Mouse (Mus musculus) megakaryocyte-erythroid progenitor cell, adult 5-6 weeks (primary cell): ENCODE measurements around the gene Slco2a1. TPM values are rescaled to one million over a fixed set of nuclear protein-coding genes. Genes with fewer than 3 reads are reported as not detected.
A peak's percentile ranks its signal among the peaks of the same experiment; 100 is the strongest.

Experiments used
- ATAC-seq: replicated peaks from 2 replicates; pipeline ENCODE4 v1.8.0; 2016; ENCODE audit warnings: mild to moderate bottlenecking, inconsistent platforms; ENCODE audit not compliant: severe bottlenecking, poor library complexity, low FRiP score, low TSS enrichment
- total RNA-seq, 2 experiments: library from RNA; stranded (forward) in 1 of 2; stranded (reverse) in 1 of 2; fragments of 200-1000, 215-1000 nt in 1 of 2; fragments of >200 nt in 1 of 2; fragmentation: Nextera tagmentation in 1 of 2; gene quantifications; 2 replicates each; pipeline ENCODE4 v1.2.3; 2014 to 2017

Slco2a1 gene
- total RNA-seq, 2 experiments from 2014 or later = not detected

DNA sequence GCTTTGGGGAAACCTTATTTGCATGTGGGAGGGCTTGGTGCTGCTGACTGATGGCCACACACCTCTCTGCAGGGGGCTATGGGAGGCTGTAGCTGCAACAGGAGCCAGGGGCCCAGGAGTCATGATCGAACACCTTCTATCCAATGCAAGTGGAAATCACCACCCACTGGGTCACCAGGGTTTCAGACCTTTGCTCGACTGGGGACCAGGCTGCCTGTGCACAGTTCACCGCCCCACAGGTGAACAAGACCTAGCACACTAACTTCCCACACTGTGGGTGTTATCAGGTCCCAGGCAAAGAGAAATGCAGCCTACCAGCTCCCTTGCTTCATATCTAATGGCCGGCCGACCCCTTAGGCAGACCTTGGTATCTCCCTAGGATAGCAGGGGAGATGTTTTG, 8.1 kb upstream of the Slco2a1 start:
- ATAC-seq = no peak

DNA sequence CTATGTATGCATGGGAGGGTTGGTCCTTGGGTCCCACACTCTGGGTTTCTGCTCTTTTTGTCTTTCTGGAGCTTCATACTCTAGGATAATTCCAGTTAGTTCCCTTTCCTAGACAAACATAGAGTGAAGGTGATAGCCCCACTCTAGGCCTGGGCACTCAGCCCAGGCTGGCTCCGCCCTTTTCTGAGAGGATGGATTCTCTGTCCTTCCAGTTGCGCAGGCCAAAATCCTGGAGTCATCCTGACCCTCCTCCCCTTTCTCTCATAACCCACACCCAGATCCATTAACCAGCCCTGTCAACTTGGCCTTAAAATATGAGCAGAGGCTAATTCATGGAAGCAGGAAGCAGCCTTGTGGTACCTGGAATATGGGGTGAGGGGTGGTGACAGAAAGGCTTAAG, 6.7 kb upstream of the Slco2a1 start:
- no peak for ATAC-seq

DNA sequence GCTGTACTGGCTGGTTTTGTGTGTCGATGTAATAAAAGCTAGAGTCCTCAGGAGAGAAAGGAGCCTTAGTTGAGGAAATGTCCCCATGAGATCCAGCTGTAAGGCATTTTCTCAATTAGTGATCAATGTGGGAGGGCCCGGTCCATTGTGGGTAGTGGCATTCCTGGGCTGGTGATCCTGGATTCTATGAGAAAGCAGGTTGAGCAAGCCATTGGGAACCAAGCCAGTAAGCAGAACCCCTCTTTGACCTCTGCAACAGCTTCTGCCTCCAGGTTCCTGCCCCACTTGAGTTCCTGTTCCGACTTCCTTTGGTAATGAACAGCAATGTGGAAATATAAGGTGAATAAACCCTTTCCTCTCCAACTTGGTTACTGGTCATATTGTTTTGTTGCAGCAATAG, 6.1 kb upstream of the Slco2a1 start:
- no peak for ATAC-seq

DNA sequence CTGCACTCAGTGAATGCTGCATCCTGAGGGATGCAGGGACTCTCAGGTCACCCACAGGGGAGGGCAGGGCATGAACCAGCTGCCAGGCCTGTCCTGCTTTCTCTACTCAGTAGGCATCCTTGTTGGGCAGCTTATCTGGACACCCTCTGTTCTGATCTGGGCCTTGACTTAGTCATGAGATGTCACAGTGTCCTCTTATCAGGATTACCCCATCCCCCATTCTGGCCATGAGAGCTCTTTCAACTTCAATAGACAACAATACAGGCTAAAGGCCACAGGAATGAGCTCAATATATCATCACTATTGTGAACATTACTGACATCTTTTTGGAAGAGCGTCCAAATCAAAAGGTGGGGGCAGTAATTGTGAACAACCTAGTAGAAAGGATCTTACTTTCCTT, 3.4 kb upstream of the Slco2a1 start:
- no peak for ATAC-seq

DNA sequence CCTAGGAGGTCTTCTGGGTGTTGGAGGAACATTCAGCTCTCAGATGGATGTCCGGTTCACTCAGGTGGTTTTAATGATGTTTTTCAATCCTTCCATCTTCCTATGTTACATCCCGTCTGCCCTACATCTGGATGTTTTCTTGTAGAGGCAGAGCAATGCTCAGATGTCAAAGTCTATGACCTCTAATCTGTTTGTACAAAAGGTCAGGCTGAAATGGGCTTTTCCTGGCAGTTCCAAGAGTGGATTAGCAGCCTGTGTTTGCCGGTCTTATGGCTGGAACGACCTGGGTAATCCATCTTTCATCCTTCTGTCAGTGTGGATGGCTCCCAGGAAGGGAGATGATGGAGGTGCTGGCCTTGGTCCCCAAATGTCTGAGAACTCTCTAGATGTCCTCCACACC, 2.6 kb upstream of the Slco2a1 start:
- ATAC-seq = no peak

DNA sequence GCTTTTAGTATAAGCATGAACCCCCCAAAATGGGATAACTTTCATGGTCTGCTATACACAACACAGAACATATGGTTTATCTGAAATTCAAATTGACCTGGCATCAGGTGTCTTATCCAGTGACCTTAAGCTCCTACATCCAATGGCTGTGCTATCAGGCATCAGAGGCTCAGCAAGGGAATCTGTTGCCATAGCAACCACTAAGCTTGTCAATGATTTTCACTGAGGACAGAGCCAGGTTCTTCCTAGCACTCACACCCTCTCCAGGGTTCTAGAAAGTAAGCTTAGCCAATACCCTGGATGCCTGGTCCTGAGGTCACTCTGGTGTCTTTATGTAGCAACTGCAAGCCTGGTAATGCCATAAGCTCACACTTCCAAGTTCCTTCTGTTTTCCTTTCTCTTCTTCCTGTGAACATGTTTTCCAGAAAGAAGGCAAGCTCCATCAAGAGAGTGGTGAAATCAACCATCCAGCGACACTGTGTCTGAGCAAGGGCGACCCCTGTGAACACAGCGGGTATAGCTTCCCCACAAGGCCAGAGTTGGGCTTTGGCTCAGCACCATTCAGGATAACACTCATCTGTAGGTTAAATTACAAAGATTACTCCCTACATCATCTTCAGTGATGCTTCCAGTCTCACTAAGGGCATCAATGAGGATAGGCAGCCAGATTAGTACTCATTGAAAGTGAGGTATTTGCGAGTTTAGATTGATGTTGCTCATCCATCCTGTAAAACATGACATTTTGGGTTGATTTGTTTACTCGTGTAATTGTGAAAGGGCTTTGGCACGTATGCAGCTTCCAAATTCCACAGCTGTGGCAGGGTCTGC, 2.0 kb downstream of the Slco2a1 start:
- no peak for ATAC-seq

DNA sequence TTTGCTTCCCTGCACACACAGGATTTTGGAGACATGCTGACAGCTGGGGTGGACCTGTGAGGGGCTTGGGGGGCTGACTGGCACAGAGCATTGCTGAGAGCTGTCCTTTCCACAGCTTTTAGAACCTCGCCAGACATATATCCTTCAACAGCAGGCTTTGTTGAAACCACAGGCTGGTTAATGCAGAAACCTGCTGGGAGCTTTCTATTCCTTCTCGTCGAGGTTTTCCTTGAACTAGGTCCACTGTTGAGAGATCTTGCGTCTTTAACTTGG, 2.6 kb downstream of the Slco2a1 start:
- no peak for ATAC-seq

DNA sequence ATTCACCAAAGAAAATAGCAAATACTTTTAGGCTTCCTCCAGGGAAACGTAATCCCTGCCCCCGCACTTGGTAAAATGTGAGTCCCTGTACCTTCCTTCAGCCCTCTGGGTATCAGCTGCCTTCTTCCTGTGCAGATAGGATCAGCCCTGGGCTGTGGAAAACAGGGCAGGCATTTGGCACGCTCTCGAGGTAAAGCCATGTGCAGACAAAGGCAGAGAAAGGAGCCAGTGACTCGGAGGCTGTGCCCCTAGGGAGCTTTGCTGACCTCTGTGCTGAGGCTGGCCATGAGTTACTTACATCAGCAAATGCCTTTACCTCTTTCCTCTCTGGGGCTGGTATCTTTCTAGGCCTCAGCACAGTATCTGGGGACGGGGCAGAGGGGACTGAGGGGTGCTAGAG, 4.4 kb downstream of the Slco2a1 start:
- ATAC-seq = no peak

DNA sequence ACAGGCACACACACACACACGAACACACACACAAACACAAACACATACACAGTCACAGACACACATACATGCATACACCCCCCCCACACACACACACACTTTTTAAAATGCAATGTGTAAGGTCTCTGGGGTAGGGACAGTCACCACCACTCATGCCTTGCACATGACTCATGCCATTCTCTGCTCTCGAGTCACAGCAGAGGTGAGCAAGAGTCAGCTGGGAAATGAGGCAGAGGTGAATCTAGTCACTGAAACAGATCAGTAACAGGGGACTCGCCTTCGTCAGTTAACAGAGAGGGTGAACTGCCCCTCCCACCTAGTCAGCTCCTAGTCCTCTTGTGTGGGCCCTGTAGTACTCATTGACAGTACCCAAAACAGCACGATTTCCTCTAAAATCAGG, 5.3 kb downstream of the Slco2a1 start:
- ATAC-seq = no peak

DNA sequence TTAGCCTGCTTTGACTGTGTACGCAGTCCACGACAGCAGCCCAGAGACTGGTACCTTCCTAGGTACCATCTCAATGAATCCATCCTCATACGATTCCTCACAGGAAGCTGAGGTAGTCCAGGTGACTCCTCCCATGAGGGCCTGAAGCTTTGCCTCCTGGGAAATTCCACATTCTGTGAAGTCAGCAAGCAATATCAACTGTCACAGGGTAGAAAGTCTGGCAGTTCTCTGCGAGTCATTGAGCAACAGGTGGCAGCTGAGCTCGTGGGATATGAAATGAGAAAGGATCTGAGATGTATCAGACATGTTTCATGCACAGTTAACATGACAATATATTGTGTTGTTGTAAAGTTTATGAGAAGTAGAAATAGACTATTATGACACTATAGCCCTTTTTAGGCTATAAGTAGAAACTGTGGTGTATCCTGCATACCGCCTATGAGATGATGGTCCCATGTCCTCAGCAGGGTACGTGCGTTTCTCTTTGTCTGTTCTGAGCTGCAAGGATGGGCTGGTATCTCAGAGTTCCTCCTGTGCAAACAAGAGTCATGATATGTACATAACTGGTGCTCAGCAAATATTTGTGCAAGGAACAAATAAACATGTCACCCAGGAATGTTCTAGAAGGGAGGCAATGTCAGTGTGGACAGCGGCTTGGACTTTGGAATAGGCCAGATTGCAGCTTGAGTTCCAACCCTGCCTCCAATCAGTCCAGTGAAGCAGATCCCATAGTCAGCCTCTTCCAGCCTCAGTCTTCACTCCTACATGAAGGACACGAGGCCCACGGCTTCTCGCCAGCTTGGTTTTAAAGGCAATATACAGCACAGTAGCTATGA, 7.5 kb downstream of the Slco2a1 start:
- ATAC-seq = no peak

DNA sequence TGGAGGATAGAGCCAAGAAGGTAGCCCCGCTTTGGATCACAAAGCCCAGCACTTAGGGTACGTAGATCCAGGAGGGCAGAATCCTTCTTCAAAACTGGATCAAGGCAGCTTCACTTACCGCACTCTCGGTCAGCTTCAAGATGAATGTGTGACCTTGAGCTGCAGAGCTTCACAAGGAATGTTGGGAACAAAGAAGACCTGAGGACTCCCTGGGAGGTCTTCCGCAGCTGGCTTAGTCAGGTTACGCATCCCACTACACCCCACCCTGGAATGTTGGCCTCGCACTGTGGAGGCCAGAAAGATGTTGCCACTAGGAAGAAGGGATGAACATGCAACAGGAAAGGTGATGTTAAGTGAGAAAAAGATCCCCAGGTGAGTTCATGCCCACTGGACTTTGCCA, 11.9 kb downstream of the Slco2a1 start:
- ATAC-seq = no peak

DNA sequence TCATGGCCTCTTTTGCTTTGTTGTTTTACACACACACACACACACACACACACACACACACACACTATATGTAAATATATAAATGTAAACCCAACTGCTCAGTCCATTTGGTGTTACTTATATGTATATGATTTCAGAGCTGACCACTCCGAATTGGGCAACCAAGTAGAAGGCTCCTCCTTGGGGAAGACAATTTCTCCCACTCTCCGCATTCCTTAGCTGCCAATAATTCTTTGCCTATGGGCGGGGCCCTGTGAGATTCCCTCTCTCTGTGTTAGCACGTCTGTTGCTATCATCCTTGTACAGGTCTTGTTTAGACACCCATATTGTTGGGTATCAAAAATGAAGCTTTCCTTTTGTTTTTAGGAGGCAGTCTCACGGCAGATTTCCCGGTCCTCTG, 15.8 kb downstream of the Slco2a1 start:
- ATAC-seq = no peak

DNA sequence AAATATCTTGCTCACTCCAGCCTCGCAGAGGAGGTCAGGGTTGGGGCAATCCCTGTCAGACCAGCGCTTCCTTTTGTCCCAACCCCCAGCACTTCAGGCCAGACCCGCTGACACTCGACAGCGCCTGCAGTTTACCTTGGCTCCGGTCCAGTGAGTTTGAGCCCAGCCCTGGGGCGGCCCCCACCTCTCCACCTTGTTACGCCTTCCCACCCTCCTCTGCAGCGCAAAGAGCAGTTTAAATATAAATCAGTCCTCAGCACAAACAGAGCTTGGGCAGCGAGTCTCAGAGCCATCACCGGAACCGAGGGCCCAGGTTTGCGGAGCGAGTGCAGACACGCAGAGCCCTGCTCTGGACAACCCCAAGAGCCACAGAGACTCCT, 19.2 kb downstream of the Slco2a1 start:
- no peak for ATAC-seq

DNA sequence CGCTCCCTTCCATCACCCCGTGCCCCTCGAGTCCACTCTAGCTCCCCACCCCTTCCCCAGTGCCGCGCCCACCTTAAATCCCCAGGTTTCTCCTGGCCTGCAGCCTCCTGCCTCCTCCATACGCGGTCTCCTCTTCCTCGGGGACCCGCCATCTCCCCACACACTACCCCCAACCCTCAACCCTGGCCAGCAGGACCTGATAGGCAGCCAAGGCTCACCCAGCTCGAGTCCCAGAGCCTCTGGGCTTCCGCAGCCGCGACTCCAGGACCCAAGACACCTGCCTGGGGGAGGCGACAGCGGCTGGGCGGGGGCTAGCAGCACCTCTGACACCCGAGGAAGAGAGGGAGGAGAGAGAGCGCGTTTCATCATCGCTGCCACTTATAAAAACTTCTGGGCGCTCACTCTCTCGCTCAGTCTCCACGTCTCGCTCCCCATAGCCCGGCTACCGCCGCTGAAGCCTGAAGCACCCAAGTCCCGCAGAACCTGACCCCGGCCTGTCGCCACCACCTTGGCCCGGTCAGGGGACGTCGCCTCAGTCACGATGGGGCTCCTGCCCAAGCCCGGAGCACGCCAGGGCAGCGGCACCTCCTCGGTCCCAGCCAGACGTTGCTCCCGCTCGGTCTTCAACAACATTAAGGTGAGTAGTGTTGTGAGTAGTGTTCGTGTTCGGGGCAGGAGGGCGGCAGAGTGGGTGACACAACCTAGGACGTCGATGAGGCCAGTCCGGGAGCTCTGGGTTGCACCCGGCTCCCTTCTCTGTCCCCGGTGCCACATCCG, 19.8 kb downstream of the Slco2a1 start:
- no peak for ATAC-seq

DNA sequence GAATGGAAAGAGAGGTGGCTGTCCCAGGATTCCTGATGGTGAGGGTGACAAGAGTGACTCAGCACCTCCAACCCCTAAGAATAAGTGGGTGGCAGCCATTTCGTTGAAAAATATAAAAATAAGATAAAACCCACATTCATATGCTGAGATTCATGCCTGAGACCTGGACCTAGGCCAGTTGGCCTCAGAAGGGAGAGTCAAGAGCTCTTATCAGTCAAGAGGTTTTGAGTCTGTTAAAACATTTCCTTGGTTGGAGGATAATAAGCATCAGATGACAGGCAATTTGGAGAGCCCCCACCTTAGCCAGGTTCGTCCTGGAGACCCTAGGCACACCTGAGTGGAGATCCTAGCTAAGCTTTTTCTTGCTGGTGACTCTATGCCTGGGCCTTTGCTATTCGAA, 21.6 kb downstream of the Slco2a1 start:
- no peak for ATAC-seq

DNA sequence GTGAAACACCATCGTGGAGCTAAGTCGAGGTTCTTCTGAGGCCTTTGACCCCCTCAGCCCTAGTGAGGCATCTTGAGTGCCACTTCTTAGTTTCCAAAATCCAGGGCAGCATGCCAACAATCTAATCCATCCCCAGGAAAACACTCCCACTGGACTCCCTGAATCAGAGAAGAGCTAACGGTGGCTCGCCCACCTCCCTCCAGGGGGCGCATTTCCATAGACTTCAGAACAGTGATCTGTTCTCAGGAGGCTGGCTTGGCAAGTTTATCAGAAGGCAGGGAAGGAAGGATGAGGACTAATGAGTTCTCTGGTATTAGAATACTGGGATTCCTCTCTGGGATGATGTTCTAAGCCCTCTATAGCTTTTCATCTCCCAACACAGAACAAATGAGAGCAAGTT, 24.9 kb downstream of the Slco2a1 start:
- peak; percentile 57; the same call in 1 of the 2 replicates for ATAC-seq

DNA sequence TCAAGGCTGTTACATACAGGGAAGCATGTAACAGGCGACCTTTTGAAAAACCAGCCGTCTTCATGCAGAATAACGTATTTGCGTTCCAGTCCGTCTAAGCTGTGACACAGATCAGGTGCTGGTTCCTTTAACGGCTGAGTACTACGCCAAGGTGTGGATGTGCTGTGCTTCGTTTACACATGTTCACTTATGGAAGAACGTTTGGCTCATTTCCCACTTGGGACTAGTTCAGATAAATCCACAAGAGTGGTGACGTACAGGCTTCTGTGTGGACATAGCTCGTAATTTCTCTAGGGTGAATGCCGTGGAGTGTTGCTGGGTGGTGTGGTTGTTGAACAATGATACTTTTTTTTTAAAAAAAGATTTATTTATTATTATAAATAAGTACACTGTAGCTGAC, 26.2 kb downstream of the Slco2a1 start:
- ATAC-seq = no peak

DNA sequence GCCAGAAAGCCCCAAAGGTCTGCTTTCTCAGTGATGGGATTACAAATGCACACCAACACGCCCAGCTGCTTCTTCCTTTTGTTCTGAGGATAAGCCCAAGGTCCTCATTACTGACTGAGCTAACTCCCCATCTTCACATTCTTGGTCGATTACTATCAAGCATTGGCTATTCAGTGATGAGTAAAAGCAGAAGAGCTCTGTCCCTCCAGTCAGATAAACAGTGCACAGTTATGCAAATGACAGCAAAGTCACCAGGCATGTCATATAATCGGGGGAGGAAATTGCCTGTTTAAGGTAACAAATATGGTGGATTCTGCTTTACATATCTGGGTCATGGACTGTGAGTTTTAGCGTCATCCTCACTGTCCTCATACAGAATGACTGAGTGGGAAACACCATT, 35.6 kb downstream of the Slco2a1 start:
- no peak for ATAC-seq

DNA sequence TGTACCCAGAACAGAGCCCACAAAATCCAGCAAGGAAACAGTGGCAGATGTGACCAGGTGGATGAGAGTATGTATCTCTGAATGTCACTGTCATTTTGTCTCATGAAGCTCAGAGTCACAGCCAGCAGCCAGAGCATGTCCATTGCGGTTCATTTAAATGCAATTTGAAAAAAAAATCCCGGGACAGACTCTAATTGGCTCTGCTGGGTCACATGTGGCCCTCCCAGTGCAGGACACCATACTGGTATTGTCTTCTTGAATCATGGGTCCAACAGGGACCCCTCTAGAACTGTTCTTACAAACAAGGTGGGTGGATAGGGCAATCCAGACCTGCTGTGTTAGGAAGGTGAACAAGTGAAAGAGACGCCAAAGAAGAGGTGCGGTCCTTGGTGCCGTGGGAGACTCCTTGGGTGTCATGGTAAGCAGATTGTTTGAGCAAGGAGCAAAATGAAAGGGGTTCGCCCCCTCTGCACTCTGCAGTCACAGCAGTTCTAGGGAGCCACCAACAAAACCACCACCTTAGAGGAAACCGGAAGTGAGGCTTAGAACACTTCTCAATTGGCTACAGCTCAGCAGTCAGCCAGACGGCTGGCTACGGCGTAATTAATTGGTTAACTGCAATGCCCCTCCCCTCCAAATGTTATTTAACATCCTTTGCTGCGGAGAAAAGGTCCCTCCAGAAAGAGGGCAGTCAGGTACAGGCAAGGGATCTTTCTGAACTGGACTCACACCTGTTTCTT, 38.8 kb downstream of the Slco2a1 start:
- ATAC-seq = no peak

DNA sequence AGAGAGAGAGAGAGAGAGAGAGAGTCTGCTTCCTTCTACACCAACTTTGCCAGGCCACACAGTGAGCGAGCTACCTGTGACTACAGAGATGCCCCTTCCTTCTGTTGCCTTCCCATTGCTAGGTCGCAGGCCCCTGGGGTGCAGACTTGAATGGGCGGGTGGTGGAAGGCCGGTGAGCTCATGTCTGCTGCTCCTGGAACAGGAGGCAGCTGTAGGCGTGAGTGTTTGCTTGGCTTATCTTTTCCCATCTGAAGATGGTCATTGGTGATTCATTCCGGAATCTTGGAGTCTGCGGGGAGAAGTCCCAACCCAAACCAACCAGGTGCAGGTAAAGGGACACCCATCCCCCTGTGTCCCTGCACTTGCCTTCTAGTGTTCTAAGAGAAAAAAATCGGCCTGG, 40.5 kb downstream of the Slco2a1 start:
- no peak for ATAC-seq
